Mouse (Mus musculus) heart, adult 8-10 months (tissue): Measurements from ENCODE around the gene Sugct. TPM values are rescaled to one million over a fixed set of nuclear protein-coding genes. Genes with fewer than 3 reads are reported as not detected.
"Not testable (repeated sequence)": the region's sequence is repeated elsewhere in the genome, so short reads cannot be mapped to it uniquely, and the experiment has no call there.

Experiments used
- DNase-seq: peaks from one replicate; pipeline ENCODE4 v3.0.0; 2022; ENCODE audit warnings: low spot score
- total RNA-seq, 4 experiments: library from RNA; stranded (reverse); gene quantifications; 2 replicates each; pipeline ENCODE4 v1.2.4; 2022

Gene Sugct
- total RNA-seq, 4 experiments from 2014 or later = 0.52 to 1.5 (median 1.1) TPM

- no peak for DNase-seq
Measured at GRCm38 (mm10) chr13:16901424-16901823, 793.9 kb downstream of the Sugct start.

- no peak for DNase-seq
Measured at GRCm38 (mm10) chr13:16898084-16898792, 797.1 kb downstream of the Sugct start.

- DNase-seq = no peak
Measured at GRCm38 (mm10) chr13:16878056-16878455, 817.3 kb downstream of the Sugct start.

- no peak for DNase-seq
Measured at GRCm38 (mm10) chr13:16859986-16860385, 835.4 kb downstream of the Sugct start.

GRCm38 (mm10) chr13:16847236-16847635 is 848.1 kb downstream of the Sugct start:
- no peak for DNase-seq

- no peak for DNase-seq
Measured at GRCm38 (mm10) chr13:16840994-16841393, 854.4 kb downstream of the Sugct start.

GRCm38 (mm10) chr13:16838409-16838808 is 856.9 kb downstream of the Sugct start:
- DNase-seq = no peak

GRCm38 (mm10) chr13:16835111-16835510 is 860.2 kb downstream of the Sugct start:
- DNase-seq = no peak

GRCm38 (mm10) chr13:16833069-16833468 is 862.3 kb downstream of the Sugct start:
- no peak for DNase-seq

- DNase-seq = no peak
Measured at GRCm38 (mm10) chr13:16831840-16832239, 863.5 kb downstream of the Sugct start.

- not testable (repeated sequence) for DNase-seq
Measured at GRCm38 (mm10) chr13:16830291-16830690, 865.1 kb downstream of the Sugct start.

- DNase-seq = no peak
Measured at GRCm38 (mm10) chr13:16829589-16829988, 865.8 kb downstream of the Sugct start.

GRCm38 (mm10) chr13:16825619-16826018 is 869.7 kb downstream of the Sugct start:
- DNase-seq = no peak

GRCm38 (mm10) chr13:16821785-16822184 is 873.6 kb downstream of the Sugct start:
- DNase-seq = no peak

GRCm38 (mm10) chr13:16817471-16817870 is 877.9 kb downstream of the Sugct start:
- no peak for DNase-seq

- no peak for DNase-seq
Measured at GRCm38 (mm10) chr13:16816747-16817146, 878.6 kb downstream of the Sugct start.

GRCm38 (mm10) chr13:16812268-16812667 is 883.1 kb downstream of the Sugct start:
- no peak for DNase-seq

Other genes starting within 250 kb of the Sugct start
- 1 to 10 TPM; 5.9 to 9.3 (median 6.2) TPM for gene Mplkip, start 361 bp downstream of the Sugct start, total RNA-seq
- 10 to 100 TPM; 23.0 to 24.9 (median 24.0) TPM for gene Cdk13, start 109.5 kb upstream of the Sugct start, total RNA-seq
- gene Rala, start 248.7 kb upstream of the Sugct start, total RNA-seq = 10 to 100 TPM; 30.5 to 35.8 (median 33.9) TPM